Mouse (Mus musculus) left cerebral cortex, postnatal 25 days (tissue): ENCODE measurements around the gene Lingo4. TPM values are rescaled to one million over a fixed set of nuclear protein-coding genes. Genes with fewer than 3 reads are reported as not detected.

Experiments
- DNase-seq, 2 experiments: peaks; one replicate each; pipeline ENCODE4 v3.0.0; 2022; ENCODE audit warnings: low spot score in 2 of 2, mixed read lengths in 1 of 2
- intact Hi-C: fragments of 180-260 bp; cut with DNase I; formaldehyde crosslinking; loops from one replicate; pipeline ENCODE4 v1.15.1; 2025
- total RNA-seq, 2 experiments: library from RNA; stranded (reverse); gene quantifications; 2 replicates each; pipeline ENCODE4 v1.2.3; 2021

The Lingo4 gene
- total RNA-seq, 2 experiments from 2014 or later, result 0.87 to 1.4 TPM

- DNase-seq, result no peak
- intact Hi-C loops, result no loop called here
Observed at GRCm38 (mm10) chr3:94382308-94382707, 16.0 kb upstream of the Lingo4 start.

- no peak for DNase-seq
- intact Hi-C loops, result no loop called here
Observed at GRCm38 (mm10) chr3:94383476-94383875, 14.8 kb upstream of the Lingo4 start.

- intact Hi-C loops, result no loop called here
- DNase-seq, result no peak
Observed at GRCm38 (mm10) chr3:94386671-94387070, 11.6 kb upstream of the Lingo4 start.

GRCm38 (mm10) chr3:94387391-94387790 lies 10.9 kb upstream of the Lingo4 start:
- no peak for DNase-seq
- intact Hi-C loops, result no loop called here

GRCm38 (mm10) chr3:94388047-94388446 lies 10.3 kb upstream of the Lingo4 start:
- DNase-seq, result no peak
- intact Hi-C loops, result no loop called here

- intact Hi-C loops, result no loop called here
- no peak for DNase-seq
Observed at GRCm38 (mm10) chr3:94389420-94389819, 8.9 kb upstream of the Lingo4 start.

- intact Hi-C loops, result no loop called here
- no peak for DNase-seq
Observed at GRCm38 (mm10) chr3:94391001-94391400, 7.3 kb upstream of the Lingo4 start.

- intact Hi-C loops, result no loop called here
- DNase-seq, result no peak
Observed at GRCm38 (mm10) chr3:94392128-94392527, 6.2 kb upstream of the Lingo4 start.

GRCm38 (mm10) chr3:94393049-94393448 lies 5.3 kb upstream of the Lingo4 start:
- intact Hi-C loops, result no loop called here

GRCm38 (mm10) chr3:94396336-94396735 lies 2.0 kb upstream of the Lingo4 start:
- intact Hi-C loops, result no loop called here
- no peak for DNase-seq

More at GRCm38 (mm10) chr3:94393049-94393448, 5.3 kb upstream of the Lingo4 start:
- DNase-seq, result no peak

GRCm38 (mm10) chr3:94396851-94397250 lies 1.5 kb upstream of the Lingo4 start:
- DNase-seq, result no peak
- intact Hi-C loops, result no loop called here

- intact Hi-C loops, result no loop called here
- DNase-seq, result peak; percentile 20 to 37
Observed at GRCm38 (mm10) chr3:94398943-94399481, 695 bp downstream of the Lingo4 start.

- DNase-seq, result no peak
- intact Hi-C loops, result no loop called here
Observed at GRCm38 (mm10) chr3:94399663-94400310, 1.5 kb downstream of the Lingo4 start.

GRCm38 (mm10) chr3:94402451-94402850 lies 4.1 kb downstream of the Lingo4 start:
- intact Hi-C loops, result no loop called here
- DNase-seq, result no peak

- DNase-seq, result peak; percentile 40 to 82
Observed at GRCm38 (mm10) chr3:94404366-94405054, 6.2 kb downstream of the Lingo4 start.

GRCm38 (mm10) chr3:94405561-94405960 lies 7.2 kb downstream of the Lingo4 start:
- intact Hi-C loops, result no loop called here
- DNase-seq, result no peak

More at GRCm38 (mm10) chr3:94404366-94405054, 6.2 kb downstream of the Lingo4 start:
- intact Hi-C loops, result no loop called here

- DNase-seq, result peak in 1 of 2 experiments; percentile 15
- intact Hi-C loops, result loop anchor here (2.0 kb wide), 1 partner anchor 46 kb away; no protein-coding TSS in a partner anchor
Observed at GRCm38 (mm10) chr3:94412530-94412929, 14.2 kb downstream of the Lingo4 start.

- intact Hi-C loops, result loop anchor here (2.0 kb wide), 1 partner anchor 46 kb away; no protein-coding TSS in a partner anchor
- DNase-seq, result peak; percentile 99
Observed at GRCm38 (mm10) chr3:94413031-94413679, 14.8 kb downstream of the Lingo4 start, which contains the start of gene Tdrkh. TSS of gene Tdrkh (plus strand) at chr3:94413273.

- DNase-seq, result no peak
- intact Hi-C loops, result no loop called here
Observed at GRCm38 (mm10) chr3:94430980-94431379, 32.7 kb downstream of the Lingo4 start.

GRCm38 (mm10) chr3:94434305-94434704 lies 36.0 kb downstream of the Lingo4 start:
- DNase-seq, result no peak
- intact Hi-C loops, result no loop called here
